Mouse (Mus musculus) lung, postnatal 0 days (tissue): ENCODE measurements around the gene Stxbp5. TPM values are rescaled to one million over a fixed set of nuclear protein-coding genes. Genes with fewer than 3 reads are reported as not detected.
"Not testable (repeated sequence)": the region's sequence is repeated elsewhere in the genome, so short reads cannot be mapped to it uniquely, and the experiment has no call there.

Source experiments
- ATAC-seq: fragments of 200-750 bp; cut with Nextera tagmentation; 2 replicates; pipeline ENCODE4 v1.8.0; 2017; ENCODE audit warnings: moderate library complexity
- DNase-seq: peaks from one replicate; pipeline ENCODE4 v3.0.0-alpha.2; 2016; ENCODE audit warnings: low spot score
- H3K27ac ChIP-seq: fragments of 300-500 bp; sonication (generic); 2 replicates; pipeline ENCODE4 v1.5.1; 2014; ENCODE audit warnings: antibody characterized with exemption, mild to moderate bottlenecking, low read length, mixed read lengths
- H3K27me3 ChIP-seq: fragments of 300-500 bp; sonication (generic); replicated peaks from 2 replicates; pipeline ENCODE4 v1.6.1; 2014; ENCODE audit warnings: low read length, mixed read lengths; ENCODE audit not compliant: insufficient read depth
- H3K36me3 ChIP-seq: fragments of 300-500 bp; sonication (generic); 2 replicates; pipeline ENCODE4 v1.6.1; 2014; ENCODE audit warnings: low read length, mixed read lengths; ENCODE audit not compliant: insufficient read depth
- H3K4me1 ChIP-seq: fragments of 300-500 bp; sonication (generic); 2 replicates; pipeline ENCODE4 v1.6.1; 2014; ENCODE audit warnings: antibody characterized with exemption, low read depth, low read length, mixed read lengths; ENCODE audit not compliant: insufficient read depth
- H3K4me2 ChIP-seq: fragments of 300-500 bp; sonication (generic); replicated peaks from 2 replicates; pipeline ENCODE4 v1.6.1; 2014; ENCODE audit warnings: low read depth, mild to moderate bottlenecking, low read length, moderate library complexity, mixed read lengths
- H3K4me3 ChIP-seq: fragments of 300-500 bp; sonication (generic); 2 replicates; pipeline ENCODE4 v1.5.1; 2014; ENCODE audit warnings: low read depth, low read length
- H3K9ac ChIP-seq: fragments of 300-500 bp; sonication (generic); replicated peaks from 2 replicates; pipeline ENCODE4 v1.6.1; 2014; ENCODE audit warnings: low read depth, mild to moderate bottlenecking
- H3K9me3 ChIP-seq: fragments of 300-500 bp; sonication (generic); 2 replicates; pipeline ENCODE4 v1.6.1; 2016; ENCODE audit warnings: low read length, mixed read lengths
- CTCF ChIP-seq: IDR thresholded peaks from 2 replicates; pipeline ENCODE4 v1.5.1; 2016; ENCODE audit warnings: antibody characterized with exemption, mild to moderate bottlenecking
- EP300 ChIP-seq: IDR thresholded peaks from 2 replicates; pipeline ENCODE4 v1.6.1; 2016; ENCODE audit warnings: antibody characterized with exemption, mild to moderate bottlenecking, control low read depth
- WGBS: fragments of 180-500 bp; shearing (Covaris S2); extraction: QIAGEN DNeasy Blood & Tissue Kit; methylation state at CpG from one replicate; pipeline ENCODE4 v1.1.7; 2014; 5-methylcytosine and 5-hydroxymethylcytosine counted together
- polyA plus RNA-seq: library from polyadenylated mRNA; unstranded; fragments of >200 nt; fragmentation: Nextera tagmentation; extraction: Ambion mirVana; gene quantifications from 2 replicates; pipeline ENCODE4 v1.2.1, GENCODE M21; 2015

Gene Stxbp5
- polyA plus RNA-seq, 1 experiment from 2014 or later: 3.0 TPM

GRCm38 (mm10) chr10:9888655-9889054 is 12.2 kb downstream of the Stxbp5 start:
- DNase-seq: no peak
- no peaks in the 10 kb centered on the region for H3K9me3 ChIP-seq
- H3K4me3 ChIP-seq: no peak overlapping the region
- H3K27ac ChIP-seq: no peak overlapping the region
- no peak overlapping the region for H3K9ac ChIP-seq
- ATAC-seq: no peak
- no peaks in the 10 kb centered on the region; the same call in none of the 2 replicates for H3K36me3 ChIP-seq
- H3K4me2 ChIP-seq: no peak overlapping the region
- WGBS: 82% methylated on average over 4 of the region's 4 CpGs
- no peak for TF ChIP-seq CTCF
- no peak for TF ChIP-seq EP300
- no peaks in the 10 kb centered on the region for H3K27me3 ChIP-seq
- H3K4me1 ChIP-seq: no peaks in the 10 kb centered on the region

DNA sequence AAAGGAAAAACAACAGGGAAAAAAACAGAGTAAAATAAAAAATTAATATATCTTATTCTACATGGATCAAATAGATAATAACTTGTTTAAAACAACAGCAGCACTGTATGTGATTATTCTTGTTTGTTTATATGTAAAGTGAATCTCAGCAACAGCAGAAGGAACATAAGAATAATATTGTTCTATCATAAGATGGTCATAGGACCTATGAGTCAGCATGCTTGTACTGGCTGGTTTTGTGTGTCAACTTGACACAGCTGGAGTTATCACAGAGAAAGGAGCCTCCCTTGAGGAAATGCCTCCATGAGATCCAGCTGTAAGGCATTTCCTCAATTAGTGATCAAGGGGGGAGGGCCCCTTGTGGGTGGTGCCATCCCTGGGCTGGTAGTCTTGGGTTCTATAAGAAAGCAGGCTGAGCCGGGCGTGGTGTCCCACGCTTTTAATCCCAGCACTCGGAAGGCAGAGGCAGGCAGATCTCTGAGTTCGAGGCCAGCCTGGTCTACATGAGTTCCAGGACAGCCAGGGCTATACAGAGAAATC is 19.0 kb downstream of the Stxbp5 start:
- H3K4me1 ChIP-seq, H3K36me3 ChIP-seq, H3K9ac ChIP-seq, H3K4me3 ChIP-seq, ATAC-seq, H3K4me2 ChIP-seq, DNase-seq, H3K9me3 ChIP-seq, H3K27me3 ChIP-seq, H3K27ac ChIP-seq: not testable (repeated sequence)
- 84% methylated on average over 5 of the region's 5 CpGs for WGBS

DNA sequence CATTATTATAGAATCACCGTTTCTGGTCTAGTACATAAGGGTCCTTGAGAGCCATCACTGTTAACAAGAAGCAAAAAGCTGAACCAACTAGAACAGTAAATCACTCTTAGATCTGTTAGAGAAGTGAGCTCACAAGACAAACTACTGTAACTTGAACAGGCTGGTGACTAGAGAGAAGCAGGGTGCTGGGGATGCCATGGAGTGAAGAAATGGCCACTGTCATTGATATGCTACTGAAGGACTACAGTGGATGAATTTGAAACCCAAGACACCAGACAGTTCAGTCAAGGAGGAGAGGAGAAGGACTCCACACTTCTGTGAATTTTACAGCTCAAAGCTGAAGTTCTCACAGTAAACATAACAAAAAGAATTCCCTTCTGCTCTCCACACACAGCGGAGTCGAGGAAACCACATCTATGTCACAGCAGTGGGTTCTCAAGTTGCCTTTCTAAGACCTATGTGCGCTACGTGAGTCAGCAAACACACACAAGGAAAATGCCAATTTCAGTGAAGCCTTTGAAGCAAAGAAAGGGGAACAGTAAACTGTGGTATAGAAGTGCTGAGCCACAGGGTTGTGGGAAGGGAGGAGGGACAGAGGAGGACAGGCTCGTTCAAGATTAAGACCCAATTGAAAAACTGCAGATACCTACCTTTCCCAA is 20.7 kb downstream of the Stxbp5 start:
- H3K36me3 ChIP-seq: no peaks in the 10 kb centered on the region
- 59% methylated on average over 6 of the region's 6 CpGs for WGBS

DNA sequence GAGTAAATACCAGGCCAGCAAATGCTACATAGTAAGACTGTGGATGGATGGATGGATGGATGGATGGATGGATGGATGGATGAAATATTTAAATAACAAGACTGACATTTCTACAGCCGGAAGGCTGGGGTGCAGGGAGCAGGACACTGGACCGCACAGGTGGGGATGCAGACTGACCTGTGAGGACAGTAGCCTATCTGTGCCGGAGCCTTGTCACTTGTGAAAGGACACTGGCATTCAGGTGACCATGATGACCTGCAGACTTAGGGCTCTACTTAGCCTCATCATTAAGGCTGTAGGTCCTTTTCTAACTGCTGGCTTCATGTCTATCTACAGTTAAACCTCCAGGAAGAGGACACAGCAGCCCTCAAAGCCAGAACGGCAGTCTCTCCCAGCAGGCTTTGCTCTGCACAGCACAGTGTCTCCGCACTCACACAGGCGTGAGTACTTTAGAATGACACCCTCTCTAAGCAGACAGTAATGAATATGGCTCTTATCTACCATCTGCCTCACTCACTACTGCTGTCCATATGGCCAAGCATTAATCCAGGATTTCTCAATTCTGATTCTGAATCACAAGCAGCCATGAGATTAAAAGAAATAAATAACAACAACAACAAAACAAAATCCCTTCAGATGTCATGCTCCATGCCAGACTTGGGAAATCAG is 21.9 kb downstream of the Stxbp5 start:
- no peak overlapping the region for H3K4me2 ChIP-seq

More for the DNA sequence above, 20.7 kb downstream of the Stxbp5 start:
- Histone ChIP-seq H3K9ac (no peak overlapping the region), H3K4me2 (no peak overlapping the region), H3K4me1 (no peaks in the 10 kb centered on the region; the same call in 1 of the 2 replicates), H3K27me3 (no peaks in the 10 kb centered on the region), H3K4me3 (no peak overlapping the region), H3K27ac (no peak overlapping the region), H3K9me3 (no peaks in the 10 kb centered on the region)
- DNase-seq (no peak), ATAC-seq (no peak)
- TF ChIP-seq EP300 (no peak), CTCF (no peak)

DNA sequence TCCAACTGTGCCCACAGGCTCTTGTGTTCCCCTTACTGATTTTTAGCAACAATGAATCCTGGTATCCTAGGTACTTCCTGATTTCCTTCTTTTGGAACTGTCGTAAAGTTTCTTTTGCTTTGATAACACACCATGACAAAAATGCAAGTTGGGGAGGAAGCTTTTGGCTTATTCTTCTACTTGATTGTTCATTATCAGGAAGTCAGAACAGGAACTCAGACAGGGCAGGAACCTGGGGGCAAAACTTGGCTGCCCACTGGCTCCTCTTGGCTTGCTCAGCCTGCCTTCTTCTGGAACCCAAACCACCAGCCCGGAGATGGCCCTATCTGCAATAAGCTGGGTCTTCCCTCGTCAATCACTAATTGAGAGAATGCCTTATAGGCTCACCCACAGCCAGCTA is 25.0 kb downstream of the Stxbp5 start:
- Histone ChIP-seq H3K9me3 (no peaks in the 10 kb centered on the region), H3K4me3 (no peak overlapping the region), H3K9ac (no peak overlapping the region), H3K36me3 (no peaks in the 10 kb centered on the region), H3K4me1 (no peaks in the 10 kb centered on the region; the same call in 1 of the 2 replicates), H3K4me2 (no peak overlapping the region), H3K27me3 (no peaks in the 10 kb centered on the region), H3K27ac (no peak overlapping the region)
- no peak for ATAC-seq
- no peak for DNase-seq
- TF ChIP-seq CTCF (no peak), EP300 (no peak)
- 86% methylated on average over 3 of the region's 3 CpGs for WGBS

More for the DNA sequence above, 21.9 kb downstream of the Stxbp5 start:
- no peaks in the 10 kb centered on the region; the same call in 1 of the 2 replicates for H3K4me1 ChIP-seq
- TF ChIP-seq CTCF: no peak
- TF ChIP-seq EP300: no peak
- no peaks in the 10 kb centered on the region for H3K27me3 ChIP-seq
- H3K36me3 ChIP-seq: no peaks in the 10 kb centered on the region
- no peak overlapping the region for H3K27ac ChIP-seq
- no peak overlapping the region for H3K9ac ChIP-seq
- WGBS: 80% methylated on average over 6 of the region's 6 CpGs
- DNase-seq (no peak), ATAC-seq (no peak)
- H3K9me3 ChIP-seq: no peaks in the 10 kb centered on the region
- no peak overlapping the region for H3K4me3 ChIP-seq

DNA sequence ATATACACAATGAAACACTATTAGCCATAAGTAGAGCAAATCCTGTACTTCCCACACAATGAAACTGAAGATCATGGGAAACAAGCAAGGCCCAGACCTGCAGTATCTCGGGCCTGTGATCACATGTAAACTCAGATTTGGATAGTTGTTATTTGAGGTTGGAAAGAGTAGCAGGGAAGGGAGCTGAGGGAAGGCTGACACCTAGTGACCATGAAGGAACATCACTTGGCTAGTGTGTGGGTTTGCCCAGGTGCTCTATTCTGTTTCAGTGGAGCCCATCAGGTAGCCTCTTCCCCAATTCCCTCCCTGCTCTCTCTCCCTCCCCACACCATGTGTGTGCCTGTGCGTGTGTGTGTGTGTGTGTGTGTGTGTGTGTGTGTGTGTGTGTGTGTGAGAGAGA is 28.7 kb downstream of the Stxbp5 start:
- Histone ChIP-seq H3K4me1 (no peaks in the 10 kb centered on the region; the same call in 1 of the 2 replicates), H3K4me2 (no peak overlapping the region), H3K27ac (no peak overlapping the region), H3K36me3 (no peaks in the 10 kb centered on the region), H3K27me3 (no peaks in the 10 kb centered on the region), H3K4me3 (no peak overlapping the region), H3K9ac (no peak overlapping the region), H3K9me3 (no peaks in the 10 kb centered on the region)
- DNase-seq: no peak
- 71% methylated on average over 2 of the region's 2 CpGs for whole genome bisulfite sequencing
- no peak for TF ChIP-seq EP300
- peak; percentile 40 for TF ChIP-seq CTCF
- no peak for ATAC-seq
